Mouse (Mus musculus) ES-Bruce4 (cell line): ENCODE results near the gene Leng8. TPM values are rescaled to one million over a fixed set of nuclear protein-coding genes. Genes with fewer than 3 reads are reported as not detected.

Experiments
- H3K27ac ChIP-seq: 2 replicates; pipeline ENCODE4 v1.5.1; 2012; ENCODE audit warnings: low read length, inconsistent platforms; ENCODE audit not compliant: insufficient read depth
- H3K27me3 ChIP-seq: 2 replicates; pipeline ENCODE4 v1.6.1; 2012; ENCODE audit warnings: mild to moderate bottlenecking, low read length, inconsistent platforms; ENCODE audit not compliant: control insufficient read depth, poor library complexity, insufficient read depth, severe bottlenecking
- H3K36me3 ChIP-seq: 2 replicates; pipeline ENCODE4 v1.6.1; 2012; ENCODE audit warnings: inconsistent platforms, mild to moderate bottlenecking, low read length, moderate library complexity; ENCODE audit not compliant: control insufficient read depth, poor library complexity, insufficient read depth, severe bottlenecking
- H3K4me1 ChIP-seq: one replicate; pipeline ENCODE4 v1.8.1; 2011; ENCODE audit warnings: low read length; ENCODE audit not compliant: control insufficient read depth, insufficient read depth
- H3K4me3 ChIP-seq: 2 replicates; pipeline ENCODE4 v1.5.1; 2011; ENCODE audit warnings: low read depth, mild to moderate bottlenecking, low read length
- H3K9ac ChIP-seq: 2 replicates; pipeline ENCODE4 v1.6.1; 2012; ENCODE audit warnings: low read depth, mild to moderate bottlenecking, inconsistent platforms; ENCODE audit not compliant: poor library complexity, severe bottlenecking
- H3K9me3 ChIP-seq: replicated peaks from 2 replicates; pipeline ENCODE4 v1.6.1; 2012; ENCODE audit warnings: mild to moderate bottlenecking, low read length, inconsistent platforms; ENCODE audit not compliant: control insufficient read depth, poor library complexity, insufficient read depth, severe bottlenecking
- CTCF ChIP-seq: IDR thresholded peaks from one replicate; pipeline ENCODE4 v1.8.1; 2011; ENCODE audit warnings: low read depth, low read length
- EP300 ChIP-seq: IDR thresholded peaks from 2 replicates; pipeline ENCODE4 v1.6.1; 2011; ENCODE audit warnings: low read depth, low read length; ENCODE audit not compliant: insufficient read depth
- POLR2A ChIP-seq: IDR thresholded peaks from one replicate; pipeline ENCODE4 v1.8.1; 2011; ENCODE audit warnings: low read length; ENCODE audit not compliant: insufficient read depth
- polyA plus RNA-seq: library from polyadenylated mRNA; stranded (reverse); fragments of >200 nt; gene quantifications from 2 replicates; pipeline ENCODE4 v1.2.4, GENCODE M21; 2011; ENCODE audit warnings: low read depth; ENCODE audit not compliant: missing spikeins, insufficient read depth, insufficient read length

Gene Leng8
- polyA plus RNA-seq, 1 experiment, result 96.3 TPM

GRCm38 (mm10) chr7:4098832-4099231 lies 38.0 kb upstream of the Leng8 start:
- Histone ChIP-seq H3K36me3 (no peaks in the 10 kb centered on the region), H3K4me3 (no peak overlapping the region), H3K9me3 (no peaks in the 10 kb centered on the region), H3K27me3 (no peaks in the 10 kb centered on the region), H3K27ac (no peak overlapping the region), H3K4me1 (no peaks in the 10 kb centered on the region), H3K9ac (no peak overlapping the region)
- TF ChIP-seq EP300 (no peak), CTCF (no peak), POLR2A (no peak)

GRCm38 (mm10) chr7:4101144-4101543 lies 35.7 kb upstream of the Leng8 start:
- Histone ChIP-seq H3K36me3 (no peaks in the 10 kb centered on the region), H3K4me1 (no peaks in the 10 kb centered on the region), H3K9me3 (no peaks in the 10 kb centered on the region), H3K4me3 (no peak overlapping the region), H3K27me3 (no peaks in the 10 kb centered on the region), H3K27ac (no peak overlapping the region), H3K9ac (no peak overlapping the region)
- TF ChIP-seq POLR2A, result no peak

GRCm38 (mm10) chr7:4103411-4103810 lies 33.4 kb upstream of the Leng8 start:
- Histone ChIP-seq H3K27me3 (no peaks in the 10 kb centered on the region), H3K4me1 (no peaks in the 10 kb centered on the region), H3K27ac (no peak overlapping the region), H3K9ac (no peak overlapping the region), H3K9me3 (no peaks in the 10 kb centered on the region), H3K4me3 (no peak overlapping the region), H3K36me3 (no peaks in the 10 kb centered on the region)
- TF ChIP-seq POLR2A (no peak), CTCF (no peak), EP300 (no peak)

GRCm38 (mm10) chr7:4111766-4112165 lies 25.1 kb upstream of the Leng8 start:
- H3K4me3 ChIP-seq, result no peak overlapping the region
- H3K9me3 ChIP-seq, result no peaks in the 10 kb centered on the region
- no peaks in the 10 kb centered on the region for H3K27me3 ChIP-seq
- TF ChIP-seq EP300 (no peak), POLR2A (no peak), CTCF (no peak)
- no peaks in the 10 kb centered on the region for H3K4me1 ChIP-seq
- no peak overlapping the region for H3K27ac ChIP-seq
- no peaks in the 10 kb centered on the region for H3K36me3 ChIP-seq
- H3K9ac ChIP-seq, result no peak overlapping the region

- no peak for TF ChIP-seq EP300
- no peak for TF ChIP-seq CTCF
- TF ChIP-seq POLR2A, result no peak
- no peaks in the 10 kb centered on the region; the same call in 1 of the 2 replicates for H3K27me3 ChIP-seq
- H3K4me1 ChIP-seq, result no peaks in the 10 kb centered on the region
- no peak overlapping the region for H3K27ac ChIP-seq
- no peak overlapping the region for H3K4me3 ChIP-seq
- no peak overlapping the region for H3K9ac ChIP-seq
- no peaks in the 10 kb centered on the region for H3K9me3 ChIP-seq
- no peaks in the 10 kb centered on the region for H3K36me3 ChIP-seq
These were observed 19.6 kb upstream of the Leng8 start for GRCm38 (mm10) chr7:4117050-4117814.

- Histone ChIP-seq H3K27me3 (no peaks in the 10 kb centered on the region; the same call in 1 of the 2 replicates), H3K36me3 (no peaks in the 10 kb centered on the region), H3K9ac (peak within 1 kb of the TSS; percentile 73), H3K4me3 (peak within 1 kb of the TSS; percentile 65), H3K27ac (no peak within 1 kb of the TSS), H3K4me1 (peaks cover 6% of the 10 kb centered on the region), H3K9me3 (no peaks in the 10 kb centered on the region)
- TF ChIP-seq POLR2A, result no peak
- TF ChIP-seq CTCF, result peak; percentile 81
These were observed 17.4 kb upstream of the Leng8 start, which contains the start of gene Ttyh1 for GRCm38 (mm10) chr7:4119344-4119902. Gene Ttyh1 (plus strand): TSS chr7:4119408.
